Mouse (Mus musculus) frontal cortex, adult (tissue): ENCODE data around the gene Trem2.
"Not testable (repeated sequence)": the region's sequence is repeated elsewhere in the genome, so short reads cannot be mapped to it uniquely, and the experiment has no call there.

Experiments
- ATAC-seq: cut with Nextera tagmentation; 2 replicates; pipeline ENCODE4 v1.9.2; 2017; ENCODE audit warnings: mild to moderate bottlenecking, moderate library complexity, mixed read lengths; ENCODE audit not compliant: low TSS enrichment

Gene Trem2

GRCm38 (mm10) chr17:48350681-48351193 is 4.5 kb downstream of the Trem2 start:
- no peak for ATAC-seq

GRCm38 (mm10) chr17:48352976-48353375 is 6.8 kb downstream of the Trem2 start:
- ATAC-seq, result not testable (repeated sequence)

- ATAC-seq, result no peak
Measured at GRCm38 (mm10) chr17:48355822-48356221, 9.6 kb downstream of the Trem2 start.

GRCm38 (mm10) chr17:48357892-48358291 is 11.7 kb downstream of the Trem2 start:
- peak; percentile 64 for ATAC-seq

- no peak for ATAC-seq
Measured at GRCm38 (mm10) chr17:48359616-48360015, 13.4 kb downstream of the Trem2 start, which contains the start of gene Treml1. TSS of gene Treml1 (plus strand) at chr17:48359916.

GRCm38 (mm10) chr17:48360462-48360861 is 14.3 kb downstream of the Trem2 start:
- ATAC-seq, result no peak

GRCm38 (mm10) chr17:48362346-48362745 is 16.1 kb downstream of the Trem2 start:
- ATAC-seq, result no peak

GRCm38 (mm10) chr17:48362966-48363365 is 16.8 kb downstream of the Trem2 start:
- peak; percentile 66 for ATAC-seq

GRCm38 (mm10) chr17:48363421-48363965 is 17.3 kb downstream of the Trem2 start:
- ATAC-seq, result peak; percentile 75

- ATAC-seq, result no peak
Measured at GRCm38 (mm10) chr17:48365511-48366155, 19.4 kb downstream of the Trem2 start.

GRCm38 (mm10) chr17:48366806-48367205 is 20.6 kb downstream of the Trem2 start:
- ATAC-seq, result no peak

- ATAC-seq, result no peak
Measured at GRCm38 (mm10) chr17:48371621-48372020, 25.4 kb downstream of the Trem2 start.

GRCm38 (mm10) chr17:48372987-48373386 is 26.8 kb downstream of the Trem2 start:
- peak; percentile 88 for ATAC-seq

GRCm38 (mm10) chr17:48376102-48376501 is 29.9 kb downstream of the Trem2 start:
- peak; percentile 94 for ATAC-seq

GRCm38 (mm10) chr17:48379050-48379449 is 32.8 kb downstream of the Trem2 start:
- no peak for ATAC-seq

- no peak for ATAC-seq
Measured at GRCm38 (mm10) chr17:48385786-48386461, 39.7 kb downstream of the Trem2 start.

GRCm38 (mm10) chr17:48388666-48389065 is 42.5 kb downstream of the Trem2 start:
- no peak for ATAC-seq

GRCm38 (mm10) chr17:48389442-48389841 is 43.2 kb downstream of the Trem2 start:
- no peak for ATAC-seq

- no peak for ATAC-seq
Measured at GRCm38 (mm10) chr17:48391446-48391845, 45.2 kb downstream of the Trem2 start.

GRCm38 (mm10) chr17:48392616-48393015 is 46.4 kb downstream of the Trem2 start:
- peak; percentile 95 for ATAC-seq

- ATAC-seq, result no peak
Measured at GRCm38 (mm10) chr17:48401710-48402109, 55.5 kb downstream of the Trem2 start.

- ATAC-seq, result no peak
Measured at GRCm38 (mm10) chr17:48402751-48403150, 56.5 kb downstream of the Trem2 start.
